Mouse (Mus musculus): ENCODE measurements at regions not wholly inside any gene's neighbourhood (a gene's known extent, or its start where the extent isn't known, plus 50 kb on each side); places are given as distances from the start of the nearest gene placed in this dataset.

GRCm38 (mm10) chr6:51163882-51164281 lies 268.6 kb upstream of the Nfe2l3 start:
- TF ChIP-seq CTCF (conservative IDR thresholded peaks at IDR 0.05; ENCODE audit: insufficient read depth, insufficient read length, low read depth, low read length) (no peak), POLR2A (IDR thresholded peaks at IDR 0.05; ENCODE audit: low read depth, low read length) (no peak)

Measured in kidney, adult 2 months (tissue).